Mouse (Mus musculus): ENCODE measurements around the gene Nat8f5.
"Not testable (repeated sequence)": the region's sequence is repeated elsewhere in the genome, so short reads cannot be mapped to it uniquely, and the experiment has no call there.

Gene Nat8f5

GRCm38 (mm10) chr6:85836827-85837226, 16.1 kb upstream of the Nat8f5 start:
- in situ Hi-C loops (cut with MboI; ENCODE audit: low sequenced_read_pairs), result not testable (repeated sequence)

- in situ Hi-C loops (cut with MboI; ENCODE audit: low sequenced_read_pairs), result not testable (repeated sequence)
These were observed 15.3 kb upstream of the Nat8f5 start for GRCm38 (mm10) chr6:85836098-85836497.

- in situ Hi-C loops (cut with MboI; ENCODE audit: low sequenced_read_pairs), result not testable (repeated sequence)
These were observed 14.3 kb upstream of the Nat8f5 start for GRCm38 (mm10) chr6:85835104-85835503.

- in situ Hi-C loops (cut with MboI; ENCODE audit: low sequenced_read_pairs), result not testable (repeated sequence)
These were observed 13.8 kb upstream of the Nat8f5 start for GRCm38 (mm10) chr6:85834504-85835100.

GRCm38 (mm10) chr6:85831796-85832321, 11.1 kb upstream of the Nat8f5 start, which contains the start of gene Nat8:
Gene Nat8 (minus strand): TSS chr6:85832082.
- in situ Hi-C loops (cut with MboI; ENCODE audit: low sequenced_read_pairs), result no loop called here

- in situ Hi-C loops (cut with MboI; ENCODE audit: low sequenced_read_pairs), result no loop called here
These were observed 8.7 kb upstream of the Nat8f5 start for GRCm38 (mm10) chr6:85829462-85829861.

- in situ Hi-C loops (cut with MboI; ENCODE audit: low sequenced_read_pairs), result no loop called here
These were observed 5.1 kb upstream of the Nat8f5 start for GRCm38 (mm10) chr6:85825886-85826285.

- in situ Hi-C loops (cut with MboI; ENCODE audit: low sequenced_read_pairs), result no loop called here
These were observed 2.8 kb upstream of the Nat8f5 start for GRCm38 (mm10) chr6:85823382-85824090.

GRCm38 (mm10) chr6:85822286-85822685, 1.5 kb upstream of the Nat8f5 start:
- in situ Hi-C loops (cut with MboI; ENCODE audit: low sequenced_read_pairs), result no loop called here

GRCm38 (mm10) chr6:85818338-85818737, 2.4 kb downstream of the Nat8f5 start:
- in situ Hi-C loops (cut with MboI; ENCODE audit: low sequenced_read_pairs), result no loop called here

GRCm38 (mm10) chr6:85813339-85813738, 7.4 kb downstream of the Nat8f5 start:
- in situ Hi-C loops (cut with MboI; ENCODE audit: low sequenced_read_pairs), result no loop called here

- in situ Hi-C loops (cut with MboI; ENCODE audit: low sequenced_read_pairs), result not testable (repeated sequence)
These were observed 9.7 kb downstream of the Nat8f5 start for GRCm38 (mm10) chr6:85810942-85811537.

- in situ Hi-C loops (cut with MboI; ENCODE audit: low sequenced_read_pairs), result not testable (repeated sequence)
These were observed 10.3 kb downstream of the Nat8f5 start for GRCm38 (mm10) chr6:85810514-85810913.

- in situ Hi-C loops (cut with MboI; ENCODE audit: low sequenced_read_pairs), result not testable (repeated sequence)
These were observed 11.0 kb downstream of the Nat8f5 start for GRCm38 (mm10) chr6:85809784-85810183.

- in situ Hi-C loops (cut with MboI; ENCODE audit: low sequenced_read_pairs), result not testable (repeated sequence)
These were observed 17.6 kb downstream of the Nat8f5 start for GRCm38 (mm10) chr6:85803180-85803579.

All from CH12F3 (cell line).